Mouse (Mus musculus): ENCODE results near the gene Lrriq4.

- TF ChIP-seq CTCF (conservative IDR thresholded peaks at IDR 0.05; ENCODE audit: low read length) (no peak), NANOG (IDR thresholded peaks at IDR 0.05; ENCODE audit: borderline replicate concordance, low read length) (no peak), POU5F1 (IDR thresholded peaks at IDR 0.05; ENCODE audit: borderline replicate concordance, low read length) (no peak)
Measured at GRCm38 (mm10) chr3:30602740-30603098, 41.6 kb upstream of the Lrriq4 start.
